Comparison of ENCODE assay signal across 15 mouse cellular contexts in the genomic region with DNA sequence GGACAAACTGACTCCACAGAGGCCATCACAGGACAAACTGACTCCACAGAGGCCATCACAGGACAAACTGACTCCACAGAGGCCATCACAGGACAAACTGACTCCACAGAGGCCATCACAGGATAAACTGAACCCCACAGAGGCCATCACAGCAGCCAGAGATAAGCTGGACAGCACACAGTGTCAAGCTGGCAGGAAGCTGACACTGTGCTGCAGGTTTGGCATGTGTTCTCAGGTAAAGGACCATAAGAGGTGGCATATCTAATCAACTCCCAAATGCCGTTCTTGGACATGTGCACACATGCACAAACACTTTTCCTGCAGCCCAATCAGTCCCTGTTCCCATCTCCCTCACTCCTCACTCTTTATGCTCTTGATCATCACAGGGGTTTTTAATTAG.
A peak's percentile ranks its signal among the peaks of the same experiment; 100 is the strongest.
DNase-seq lines count a peak whose midpoint lies in the region; TF ChIP-seq lines count a peak whose summit lies in the region.
"Had no signal": no experiment of that assay in that cellular context is flagged by ENCODE, and none has a peak within 500 bp of the region (broad histone marks: within the 10 kb centered on the region; RNA-seq: fewer than 3 reads in every experiment).

No protein-coding gene starts in this region.

- TF ChIP-seq EP300 in heart, adult 2 months (IDR thresholded peaks at IDR 0.05; ENCODE audit: insufficient read depth, low read depth, low read length), result peak; percentile 97

- 53% methylated on average over 1 of the region's 1 CpGs for WGBS in heart, adult 2 months

- H3K36me3 ChIP-seq in heart, adult 2 months (ENCODE audit: control insufficient read depth, insufficient read depth, low read length), result peaks cover 16% of the 10 kb centered on the region
- H3K36me3 ChIP-seq: forebrain, embryonic 10.5 days had no signal

- no peak for TF ChIP-seq CTCF in heart, adult 2 months (IDR thresholded peaks at IDR 0.05)
- no peak for TF ChIP-seq CTCF in layer of hippocampus, adult 2 months (conservative IDR thresholded peaks at IDR 0.05)

- peak overlapping the region; percentile 57 for H3K27ac ChIP-seq in heart, adult 2 months
- peak overlapping the region; percentile 87 for H3K27ac ChIP-seq in layer of hippocampus, adult 2 months
- H3K27ac ChIP-seq: embryonic facial prominence, embryonic 13.5 days; embryonic facial prominence, embryonic 15.5 days; forebrain, embryonic 10.5 days; forebrain, embryonic 12.5 days had no signal

- peaks cover 10% of the 10 kb centered on the region for H3K4me1 ChIP-seq in heart, adult 2 months (ENCODE audit: control insufficient read depth, insufficient read depth, low read length)
- H3K4me1 ChIP-seq: forebrain, embryonic 10.5 days; forebrain, embryonic 12.5 days had no signal

- intact Hi-C loops in heart, adult 2 months (cut with DNase I), result no loop called here
- intact Hi-C loops in heart, postnatal 36 days (cut with DNase I), result no loop called here

- no peaks in the 10 kb centered on the region for H3K27me3 ChIP-seq in heart, adult 2 months (ENCODE audit: control insufficient read depth, insufficient read depth, low read length)
- H3K27me3 ChIP-seq: embryonic facial prominence, embryonic 13.5 days; embryonic facial prominence, embryonic 15.5 days; forebrain, embryonic 12.5 days had no signal

- no peaks in the 10 kb centered on the region for H3K79me2 ChIP-seq in heart, adult 2 months (replicated peaks; ENCODE audit: control insufficient read depth, insufficient read depth, low read length)

- no peak overlapping the region for H3K9ac ChIP-seq in heart, adult 2 months (ENCODE audit: low read depth, low read length)
- H3K9ac ChIP-seq: embryonic facial prominence, embryonic 13.5 days; embryonic facial prominence, embryonic 15.5 days; forebrain, embryonic 12.5 days had no signal

- H3K4me3 ChIP-seq in heart, adult 2 months, result no peak overlapping the region
- no peak overlapping the region for H3K4me3 ChIP-seq in layer of hippocampus, adult 2 months
- H3K4me3 ChIP-seq: embryonic facial prominence, embryonic 13.5 days; embryonic facial prominence, embryonic 15.5 days; erythroblast, embryonic 14.5 days; forebrain, embryonic 10.5 days; forebrain, embryonic 12.5 days had no signal

- peak; percentile 16; the same call in 1 of the 2 replicates for TF ChIP-seq POLR2A in heart, adult 2 months (IDR thresholded peaks at IDR 0.05; ENCODE audit: insufficient read depth, low read depth, low read length)

- peak; percentile 27 to 29 for DNase-seq in cerebellum, postnatal 25 days
- no peak for DNase-seq in cerebellum, adult 8-10 months
- DNase-seq in heart, adult 2 months, result peak in 1 of 2 experiments; percentile 50
- DNase-seq in heart, postnatal 36 days, result no peak
- DNase-seq in layer of hippocampus, adult 2 months (ENCODE audit: low spot score in 2 of 2), result no peak
- DNase-seq in layer of hippocampus, adult 11-12 months (ENCODE audit: low spot score), result no peak
- DNase-seq: adrenal gland, adult 2 months; adrenal gland, postnatal 10 days; adrenal gland, postnatal 25 days; embryo, embryonic 11 days had no signal

Comparison
In these comparisons a context has a peak if more than half of its experiments do, and no peak if none do; other contexts are left out.
1. DNase-seq: peak in cerebellum, postnatal 25 days (2 of 2); none in cerebellum, adult 8-10 months (single experiment), heart, postnatal 36 days (0 of 2), layer of hippocampus, adult 2 months (0 of 2) and layer of hippocampus, adult 11-12 months (single experiment).